Mouse (Mus musculus): ENCODE measurements around the gene Sirpa.

Gene Sirpa

GRCm38 (mm10) chr2:129592459-129593140 is at the start of gene Sirpa:
Gene Sirpa (plus strand): TSS chr2:129592835.
- DNase-seq (ENCODE audit: low spot score), result no peak

- DNase-seq (ENCODE audit: low spot score), result no peak
These were observed 48.2 kb upstream of the Sirpa start for GRCm38 (mm10) chr2:129544448-129544847.

- DNase-seq (ENCODE audit: low spot score), result no peak
These were observed 47.7 kb upstream of the Sirpa start for GRCm38 (mm10) chr2:129544919-129545318.

GRCm38 (mm10) chr2:129545596-129545995 is 47.0 kb upstream of the Sirpa start:
- DNase-seq (ENCODE audit: low spot score), result no peak

GRCm38 (mm10) chr2:129546772-129547171 is 45.9 kb upstream of the Sirpa start:
- no peak for DNase-seq (ENCODE audit: low spot score)

GRCm38 (mm10) chr2:129549537-129550135 is 43.0 kb upstream of the Sirpa start:
- DNase-seq (ENCODE audit: low spot score), result no peak

GRCm38 (mm10) chr2:129550781-129551180 is 41.9 kb upstream of the Sirpa start:
- DNase-seq (ENCODE audit: low spot score), result no peak

- no peak for DNase-seq (ENCODE audit: low spot score)
These were observed 36.6 kb upstream of the Sirpa start for GRCm38 (mm10) chr2:129556081-129556480.

GRCm38 (mm10) chr2:129558008-129558874 is 34.4 kb upstream of the Sirpa start:
- no peak for DNase-seq (ENCODE audit: low spot score)

GRCm38 (mm10) chr2:129558875-129559219 is 33.8 kb upstream of the Sirpa start:
- no peak for DNase-seq (ENCODE audit: low spot score)

GRCm38 (mm10) chr2:129561796-129562195 is 30.8 kb upstream of the Sirpa start:
- DNase-seq (ENCODE audit: low spot score), result no peak

GRCm38 (mm10) chr2:129563944-129564709 is 28.5 kb upstream of the Sirpa start:
- DNase-seq (ENCODE audit: low spot score), result no peak

- DNase-seq (ENCODE audit: low spot score), result no peak
These were observed 23.5 kb upstream of the Sirpa start for GRCm38 (mm10) chr2:129569120-129569519.

GRCm38 (mm10) chr2:129569556-129569955 is 23.1 kb upstream of the Sirpa start:
- no peak for DNase-seq (ENCODE audit: low spot score)

- no peak for DNase-seq (ENCODE audit: low spot score)
These were observed 18.8 kb upstream of the Sirpa start for GRCm38 (mm10) chr2:129573701-129574273.

- no peak for DNase-seq (ENCODE audit: low spot score)
These were observed 18.1 kb upstream of the Sirpa start for GRCm38 (mm10) chr2:129574395-129575046.

GRCm38 (mm10) chr2:129575113-129575512 is 17.5 kb upstream of the Sirpa start:
- DNase-seq (ENCODE audit: low spot score), result no peak

GRCm38 (mm10) chr2:129576611-129577447 is 15.8 kb upstream of the Sirpa start:
- DNase-seq (ENCODE audit: low spot score), result no peak

GRCm38 (mm10) chr2:129580656-129581055 is 12.0 kb upstream of the Sirpa start:
- no peak for DNase-seq (ENCODE audit: low spot score)

GRCm38 (mm10) chr2:129581826-129582225 is 10.8 kb upstream of the Sirpa start:
- no peak for DNase-seq (ENCODE audit: low spot score)
